Mouse (Mus musculus) neural tube, embryonic 12.5 days (tissue): ENCODE measurements around the gene Crip1. TPM values are rescaled to one million over a fixed set of nuclear protein-coding genes. Genes with fewer than 3 reads are reported as not detected.
A peak's percentile ranks its signal among the peaks of the same experiment; 100 is the strongest.

Source experiments
- ATAC-seq: fragments of 200-750 bp; cut with Nextera tagmentation; 2 replicates; pipeline ENCODE4 v1.8.0; 2017; ENCODE audit warnings: low read depth, mild to moderate bottlenecking, moderate TSS enrichment, moderate library complexity; ENCODE audit not compliant: low FRiP score
- H3K27ac ChIP-seq: fragments of 300-500 bp; sonication (generic); 2 replicates; pipeline ENCODE4 v1.5.1; 2016
- H3K27me3 ChIP-seq: fragments of 300-500 bp; sonication (generic); replicated peaks from 2 replicates; pipeline ENCODE4 v1.6.1; 2016; ENCODE audit warnings: mild to moderate bottlenecking
- H3K36me3 ChIP-seq: fragments of 300-500 bp; sonication (generic); 2 replicates; pipeline ENCODE4 v1.6.1; 2016; ENCODE audit warnings: mild to moderate bottlenecking
- H3K4me1 ChIP-seq: fragments of 300-500 bp; sonication (generic); 2 replicates; pipeline ENCODE4 v1.6.1; 2016
- H3K4me2 ChIP-seq: fragments of 300-500 bp; sonication (generic); replicated peaks from 2 replicates; pipeline ENCODE4 v1.6.1; 2016; ENCODE audit warnings: mild to moderate bottlenecking
- H3K4me3 ChIP-seq: fragments of 300-500 bp; sonication (generic); 2 replicates; pipeline ENCODE4 v1.5.1; 2016
- H3K9ac ChIP-seq: fragments of 300-500 bp; sonication (generic); 2 replicates; pipeline ENCODE4 v1.6.1; 2016; ENCODE audit warnings: mild to moderate bottlenecking
- H3K9me3 ChIP-seq: fragments of 300-500 bp; sonication (generic); 2 replicates; pipeline ENCODE4 v1.6.1; 2016; ENCODE audit warnings: mild to moderate bottlenecking
- WGBS: fragments of 180-500 bp; shearing (Covaris S2); methylation state at CpG from one replicate; pipeline ENCODE4 v1.1.7; 2016; 5-methylcytosine and 5-hydroxymethylcytosine counted together
- polyA plus RNA-seq: library from polyadenylated mRNA; unstranded; fragments of >200 nt; fragmentation: Nextera tagmentation; extraction: Ambion mirVana; gene quantifications from 2 replicates; pipeline ENCODE4 v1.2.1, GENCODE M21; 2016

Crip1 gene
- polyA plus RNA-seq, result 59.9 and 65.8 TPM in 2 replicates

DNA sequence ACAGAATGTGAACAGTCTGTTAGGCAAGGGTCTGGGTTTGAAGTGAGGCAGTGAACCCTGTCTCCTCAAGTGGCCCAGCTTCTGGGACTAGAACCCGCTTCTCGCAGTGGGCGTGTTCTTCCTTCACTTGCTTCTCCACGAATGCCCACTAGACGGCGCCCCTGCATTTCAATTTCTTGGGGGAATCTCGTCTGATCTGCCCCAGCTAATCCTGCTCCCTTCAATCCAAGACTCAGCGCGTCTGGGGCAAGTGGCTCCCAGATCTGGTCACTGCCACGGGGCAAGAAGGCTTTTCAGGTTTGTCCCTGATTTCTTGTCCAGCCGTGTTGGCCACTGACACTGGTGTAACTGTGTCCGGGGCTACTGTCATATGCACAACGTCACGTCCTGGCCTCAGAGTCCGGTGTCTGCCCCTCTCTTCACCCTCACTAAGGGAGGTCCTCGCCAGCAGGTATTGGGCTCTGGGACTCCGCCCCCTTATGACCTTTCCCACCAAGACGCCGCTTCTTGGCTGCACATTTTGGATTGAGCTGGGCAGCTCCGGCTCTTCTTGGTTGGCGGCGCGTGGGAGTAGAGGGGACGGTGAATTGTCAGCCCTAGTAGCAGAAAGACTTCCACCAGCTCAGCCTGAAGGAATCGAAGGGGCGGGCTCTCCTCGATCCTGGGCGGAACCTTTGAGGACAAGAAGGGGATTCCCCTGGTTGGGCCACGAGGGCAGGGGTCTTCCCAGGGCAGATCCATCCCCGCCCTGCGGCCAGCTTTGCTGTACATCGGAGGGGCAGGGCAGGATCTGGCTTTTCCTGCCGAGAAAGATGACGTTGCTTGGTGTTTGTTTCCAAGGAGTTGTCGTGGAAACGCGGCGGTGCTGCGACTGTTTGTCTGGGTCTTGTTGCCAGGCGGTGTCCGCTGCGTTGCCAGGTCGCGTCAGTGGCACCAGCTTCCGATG is at the start of gene Crip1:
TSS of gene Crip1 (plus strand) at position 205 of the 946 bp plus-strand sequence.
- WGBS, result 8% methylated on average over 45 of the region's 45 CpGs
- ATAC-seq, result peak; percentile 27
- Histone ChIP-seq H3K36me3 (peaks cover 27% of the 10 kb centered on the region), H3K9me3 (no peaks in the 10 kb centered on the region), H3K4me2 (peak within 1 kb of the TSS; percentile 45), H3K4me3 (no peak within 1 kb of the TSS), H3K4me1 (peaks cover 37% of the 10 kb centered on the region), H3K27ac (no peak within 1 kb of the TSS), H3K9ac (no peak within 1 kb of the TSS), H3K27me3 (peaks cover 25% of the 10 kb centered on the region)

DNA sequence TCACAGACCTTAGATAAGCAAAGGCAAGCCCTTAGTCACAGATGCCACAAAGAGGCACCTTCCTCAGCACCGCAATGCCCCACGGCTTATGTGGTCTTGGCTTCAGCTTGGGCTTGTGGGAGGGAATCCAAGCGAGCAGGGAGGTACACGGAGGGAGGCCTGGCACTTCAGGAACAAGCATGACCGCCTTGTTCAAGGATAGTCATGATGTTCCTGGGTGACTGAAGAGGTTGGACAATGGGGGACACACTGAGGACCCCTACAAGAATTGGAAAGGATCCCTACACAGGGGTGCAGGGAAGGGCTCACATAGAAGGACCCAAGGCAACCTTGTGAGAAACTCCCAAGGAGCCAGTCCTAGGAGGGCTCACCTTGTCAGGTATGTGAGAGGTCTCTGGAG is 49.1 kb upstream of the Crip1 start:
- Histone ChIP-seq H3K4me2 (peak overlapping the region; percentile 82), H3K4me3 (peak overlapping the region; percentile 98), H3K36me3 (no peaks in the 10 kb centered on the region), H3K4me1 (peaks cover 36% of the 10 kb centered on the region), H3K9ac (peak overlapping the region; percentile 97), H3K27ac (no peak overlapping the region), H3K9me3 (no peaks in the 10 kb centered on the region), H3K27me3 (no peaks in the 10 kb centered on the region)
- ATAC-seq, result peak; percentile 22; the same call in 1 of the 2 replicates
- 88% methylated on average over 5 of the region's 5 CpGs for WGBS

GRCm38 (mm10) chr12:113097749-113098281 is 48.3 kb upstream of the Crip1 start, which contains the start of gene Mta1:
Gene Mta1, plus strand, starts transcription at chr12:113098278.
- Histone ChIP-seq H3K9ac (peak within 1 kb of the TSS; percentile 97), H3K4me3 (peak within 1 kb of the TSS; percentile 98), H3K27ac (peak within 1 kb of the TSS; percentile 37; the same call in 1 of the 2 replicates), H3K9me3 (no peaks in the 10 kb centered on the region), H3K4me1 (peaks cover 36% of the 10 kb centered on the region), H3K4me2 (peak within 1 kb of the TSS; percentile 96), H3K27me3 (no peaks in the 10 kb centered on the region), H3K36me3 (no peaks in the 10 kb centered on the region)
- peak; percentile 63 for ATAC-seq
- 2% methylated on average over 17 of the region's 53 CpGs for WGBS

DNA sequence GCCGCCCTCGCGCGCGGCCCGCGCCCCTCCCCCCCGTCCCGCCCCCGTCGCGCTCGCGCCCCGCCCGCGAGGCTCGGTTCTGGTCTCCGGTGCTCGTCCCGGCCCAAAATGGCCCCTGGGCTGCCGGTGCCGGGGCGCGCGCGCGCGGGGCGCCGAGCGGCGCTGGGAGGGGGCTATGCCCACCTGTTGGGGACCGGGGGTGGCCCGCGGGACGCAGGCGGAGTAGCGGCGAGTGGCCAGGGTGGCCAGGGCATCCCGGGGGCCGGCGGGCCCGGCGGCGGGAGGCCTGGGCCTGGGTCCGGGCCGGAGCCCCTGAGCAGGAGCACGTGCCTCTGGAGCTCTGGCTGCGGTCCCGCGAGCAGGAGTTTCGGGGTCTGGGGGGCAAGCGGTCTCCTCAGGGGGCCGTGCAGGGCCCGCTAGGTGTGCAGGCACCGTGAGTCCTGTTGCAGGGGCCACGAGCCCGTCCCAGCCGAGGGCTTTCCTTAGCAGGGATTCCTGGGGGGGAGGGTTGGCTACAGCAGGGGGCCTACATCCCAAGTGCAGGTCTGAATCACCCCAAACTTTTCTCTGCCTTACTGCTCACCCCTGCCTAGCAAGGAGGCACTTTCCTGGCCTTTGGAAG is 47.5 kb upstream of the Crip1 start:
- Histone ChIP-seq H3K9me3 (no peaks in the 10 kb centered on the region), H3K36me3 (no peaks in the 10 kb centered on the region), H3K9ac (peak overlapping the region; percentile 97), H3K27me3 (no peaks in the 10 kb centered on the region), H3K4me1 (peaks cover 36% of the 10 kb centered on the region), H3K27ac (peak overlapping the region; percentile 37; the same call in 1 of the 2 replicates), H3K4me3 (peak overlapping the region; percentile 98), H3K4me2 (peak overlapping the region; percentile 96)
- WGBS, result under 1% methylated on average over 45 of the region's 60 CpGs
- ATAC-seq, result peak; percentile 19

GRCm38 (mm10) chr12:113099470-113100237 is 46.5 kb upstream of the Crip1 start:
- no peak for ATAC-seq
- Histone ChIP-seq H3K27me3 (no peaks in the 10 kb centered on the region), H3K27ac (no peak overlapping the region), H3K4me3 (peak overlapping the region; percentile 98), H3K4me2 (peak overlapping the region; percentile 96), H3K36me3 (no peaks in the 10 kb centered on the region), H3K4me1 (peaks cover 36% of the 10 kb centered on the region), H3K9me3 (no peaks in the 10 kb centered on the region), H3K9ac (peak overlapping the region; percentile 97)
- WGBS, result 37% methylated on average over 6 of the region's 6 CpGs

GRCm38 (mm10) chr12:113100448-113101076 is 45.6 kb upstream of the Crip1 start:
- no peak overlapping the region for H3K4me3 ChIP-seq
- H3K27ac ChIP-seq, result no peak overlapping the region
- no peaks in the 10 kb centered on the region for H3K9me3 ChIP-seq
- no peak for ATAC-seq
- H3K9ac ChIP-seq, result peak overlapping the region; percentile 38; the same call in 1 of the 2 replicates
- H3K36me3 ChIP-seq, result no peaks in the 10 kb centered on the region
- peak overlapping the region; percentile 96 for H3K4me2 ChIP-seq
- no peaks in the 10 kb centered on the region for H3K27me3 ChIP-seq
- WGBS, result 86% methylated on average over 5 of the region's 5 CpGs
- H3K4me1 ChIP-seq, result peaks cover 36% of the 10 kb centered on the region

GRCm38 (mm10) chr12:113101251-113101960 is 44.7 kb upstream of the Crip1 start:
- Histone ChIP-seq H3K27me3 (no peaks in the 10 kb centered on the region), H3K9ac (no peak overlapping the region), H3K36me3 (no peaks in the 10 kb centered on the region), H3K27ac (no peak overlapping the region), H3K4me1 (peaks cover 36% of the 10 kb centered on the region), H3K9me3 (no peaks in the 10 kb centered on the region), H3K4me2 (peak overlapping the region; percentile 96; the same call in 1 of the 2 replicates), H3K4me3 (no peak overlapping the region)
- ATAC-seq, result no peak
- 87% methylated on average over 9 of the region's 9 CpGs for WGBS

GRCm38 (mm10) chr12:113102461-113102860 is 43.7 kb upstream of the Crip1 start:
- Histone ChIP-seq H3K4me3 (no peak overlapping the region), H3K27me3 (no peaks in the 10 kb centered on the region), H3K9ac (no peak overlapping the region), H3K36me3 (no peaks in the 10 kb centered on the region), H3K4me1 (peaks cover 29% of the 10 kb centered on the region), H3K9me3 (no peaks in the 10 kb centered on the region), H3K4me2 (no peak overlapping the region), H3K27ac (no peak overlapping the region)
- ATAC-seq, result no peak
- WGBS, result 66% methylated on average over 6 of the region's 6 CpGs

- H3K4me1 ChIP-seq, result peaks cover 23% of the 10 kb centered on the region
Observed at GRCm38 (mm10) chr12:113103846-113104451, 42.2 kb upstream of the Crip1 start.

DNA sequence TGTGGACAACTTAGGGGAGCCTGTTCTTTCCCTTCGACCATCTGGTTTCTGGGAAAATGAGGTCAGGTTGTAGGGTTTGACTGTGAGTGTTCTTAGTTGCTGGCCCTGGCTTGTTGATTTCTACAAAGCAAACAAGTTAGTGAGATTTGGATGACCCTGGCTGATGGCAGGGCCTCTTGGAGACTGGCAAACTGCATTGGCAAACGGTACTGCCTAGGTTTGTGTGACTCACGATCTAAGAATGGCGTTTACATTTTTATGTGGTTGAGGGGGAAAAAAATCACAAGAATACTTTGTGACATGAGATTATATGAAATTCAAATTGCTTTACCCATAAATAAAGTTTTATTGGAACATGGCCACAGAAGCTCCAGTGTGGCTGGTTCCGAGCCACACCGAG is 39.7 kb upstream of the Crip1 start:
- no peaks in the 10 kb centered on the region for H3K27me3 ChIP-seq
- H3K9ac ChIP-seq, result no peak overlapping the region
- no peak for ATAC-seq
- no peak overlapping the region for H3K4me3 ChIP-seq
- no peaks in the 10 kb centered on the region for H3K9me3 ChIP-seq
- peaks cover 5% of the 10 kb centered on the region; the same call in 1 of the 2 replicates for H3K4me1 ChIP-seq
- no peak overlapping the region for H3K4me2 ChIP-seq
- H3K27ac ChIP-seq, result no peak overlapping the region
- no peaks in the 10 kb centered on the region for H3K36me3 ChIP-seq
- 94% methylated on average over 6 of the region's 6 CpGs for WGBS

More at GRCm38 (mm10) chr12:113103846-113104451, 42.2 kb upstream of the Crip1 start:
- H3K36me3 ChIP-seq, result no peaks in the 10 kb centered on the region
- H3K9me3 ChIP-seq, result no peaks in the 10 kb centered on the region
- 87% methylated on average over 8 of the region's 8 CpGs for WGBS
- ATAC-seq, result no peak
- H3K9ac ChIP-seq, result no peak overlapping the region
- H3K4me2 ChIP-seq, result no peak overlapping the region
- no peak overlapping the region for H3K27ac ChIP-seq
- H3K27me3 ChIP-seq, result no peaks in the 10 kb centered on the region
- no peak overlapping the region for H3K4me3 ChIP-seq
